Mouse (Mus musculus) erythroblast, adult 5-6 weeks (primary cell): ENCODE results near the gene Nans. TPM values are rescaled to one million over a fixed set of nuclear protein-coding genes. Genes with fewer than 3 reads are reported as not detected.

ENCODE experiments used
- total RNA-seq, 2 experiments: library from RNA; stranded (forward) in 1 of 2; stranded (reverse) in 1 of 2; fragments of 150-400 nt in 1 of 2; fragments of 200-764, 138-1000 nt in 1 of 2; gene quantifications; 2 replicates each; pipeline versions ENCODE4 v1.2.3 to v1.2.4; 2015 to 2017; ENCODE audit warnings: low replicate concordance in 2 of 2

Gene Nans
- total RNA-seq, 2 experiments from 2014 or later = 13.1 to 25.7 TPM

Other genes starting within 250 kb of the Nans start
- not detected in 2 replicates for gene Foxe1, start 145.6 kb upstream of the Nans start, total RNA-seq (2015; ENCODE audit: low replicate concordance)
- gene Foxe1, start 145.6 kb upstream of the Nans start, total RNA-seq (2017; ENCODE audit: low replicate concordance) = not detected in 2 replicates
- gene Trmo, start 99.8 kb upstream of the Nans start, total RNA-seq (2015; ENCODE audit: low replicate concordance) = 39.8 and 54.5 TPM in 2 replicates
- 64.6 and 70.5 TPM in 2 replicates for gene Trmo, start 99.8 kb upstream of the Nans start, total RNA-seq (2017; ENCODE audit: low replicate concordance)
- gene Hemgn, start 75.7 kb upstream of the Nans start, total RNA-seq (2015; ENCODE audit: low replicate concordance) = 294 and 312 TPM in 2 replicates
- 420 and 452 TPM in 2 replicates for gene Hemgn, start 75.7 kb upstream of the Nans start, total RNA-seq (2017; ENCODE audit: low replicate concordance)
- 423 and 438 TPM in 2 replicates for gene Anp32b, start 38.3 kb upstream of the Nans start, total RNA-seq (2015; ENCODE audit: low replicate concordance)
- 88.0 and 170 TPM in 2 replicates for gene Anp32b, start 38.3 kb upstream of the Nans start, total RNA-seq (2017; ENCODE audit: low replicate concordance)
- 1.0 and 16.5 TPM in 2 replicates for gene Trim14, start 46.9 kb downstream of the Nans start, total RNA-seq (2015; ENCODE audit: low replicate concordance)
- 3.8 and 6.5 TPM in 2 replicates for gene Trim14, start 46.9 kb downstream of the Nans start, total RNA-seq (2017; ENCODE audit: low replicate concordance)
- gene Coro2a, start 113.0 kb downstream of the Nans start, total RNA-seq (2015; ENCODE audit: low replicate concordance) = 6.7 and 18.6 TPM in 2 replicates
- 4.3 and 5.6 TPM in 2 replicates for gene Coro2a, start 113.0 kb downstream of the Nans start, total RNA-seq (2017; ENCODE audit: low replicate concordance)
- gene Tbc1d2, start 161.0 kb downstream of the Nans start, total RNA-seq (2015; ENCODE audit: low replicate concordance) = 0.84 and 1.5 TPM in 2 replicates
- 3.2 and 3.9 TPM in 2 replicates for gene Tbc1d2, start 161.0 kb downstream of the Nans start, total RNA-seq (2017; ENCODE audit: low replicate concordance)